Mouse (Mus musculus) neural tube, embryonic 14.5 days (tissue): ENCODE measurements around the gene Asb6. TPM values are rescaled to one million over a fixed set of nuclear protein-coding genes. Genes with fewer than 3 reads are reported as not detected.
A peak's percentile ranks its signal among the peaks of the same experiment; 100 is the strongest.

Experiments
- ATAC-seq: fragments of 200-750 bp; cut with Nextera tagmentation; 2 replicates; pipeline ENCODE4 v1.8.0; 2017; ENCODE audit warnings: low read depth, mild to moderate bottlenecking, moderate TSS enrichment, moderate library complexity
- H3K27ac ChIP-seq: fragments of 300-500 bp; sonication (generic); 2 replicates; pipeline ENCODE4 v1.5.1; 2014; ENCODE audit warnings: low read depth, mild to moderate bottlenecking, control low read depth, low read length, moderate library complexity, mixed read lengths
- H3K27me3 ChIP-seq: fragments of 300-500 bp; sonication (generic); 2 replicates; pipeline ENCODE4 v1.6.1; 2014; ENCODE audit warnings: low read length; ENCODE audit not compliant: control insufficient read depth, insufficient read depth
- H3K36me3 ChIP-seq: fragments of 300-500 bp; sonication (generic); 2 replicates; pipeline ENCODE4 v1.6.1; 2014; ENCODE audit warnings: low read length, mixed read lengths; ENCODE audit not compliant: control insufficient read depth, insufficient read depth
- H3K4me1 ChIP-seq: fragments of 300-500 bp; sonication (generic); 2 replicates; pipeline ENCODE4 v1.6.1; 2014; ENCODE audit warnings: low read length; ENCODE audit not compliant: control insufficient read depth, insufficient read depth
- H3K4me2 ChIP-seq: fragments of 300-500 bp; sonication (generic); 2 replicates; pipeline ENCODE4 v1.6.1; 2014; ENCODE audit warnings: mild to moderate bottlenecking, low read depth, low read length, control low read depth
- H3K4me3 ChIP-seq: fragments of 300-500 bp; sonication (generic); 2 replicates; pipeline ENCODE4 v1.5.1; 2014; ENCODE audit warnings: low read depth, low read length, control low read depth, mixed read lengths
- H3K9ac ChIP-seq: fragments of 300-500 bp; sonication (generic); replicated peaks from 2 replicates; pipeline ENCODE4 v1.6.1; 2014; ENCODE audit warnings: low read depth, mild to moderate bottlenecking, control low read depth, low read length, mixed read lengths
- H3K9me3 ChIP-seq: fragments of 300-500 bp; sonication (generic); 2 replicates; pipeline ENCODE4 v1.6.1; 2016; ENCODE audit warnings: low read length; ENCODE audit not compliant: control insufficient read depth
- WGBS: fragments of 180-500 bp; shearing (Covaris S2); extraction: QIAGEN DNeasy Blood & Tissue Kit; methylation state at CpG from one replicate; pipeline ENCODE4 v1.1.7; 2014; 5-methylcytosine and 5-hydroxymethylcytosine counted together
- polyA plus RNA-seq: library from polyadenylated mRNA; unstranded; fragments of >200 nt; fragmentation: Nextera tagmentation; extraction: Ambion mirVana; gene quantifications from 2 replicates; pipeline ENCODE4 v1.2.1, GENCODE M21; 2014

Gene Asb6
- polyA plus RNA-seq, 1 experiment from 2014 or later = 35.9 TPM

- no peak overlapping the region for H3K4me2 ChIP-seq
- 78% methylated on average over 9 of the region's 9 CpGs for WGBS
- H3K9me3 ChIP-seq = no peaks in the 10 kb centered on the region
- no peak overlapping the region for H3K27ac ChIP-seq
- H3K4me3 ChIP-seq = no peak overlapping the region
- H3K4me1 ChIP-seq = no peaks in the 10 kb centered on the region
- H3K27me3 ChIP-seq = peaks cover 9% of the 10 kb centered on the region
- no peaks in the 10 kb centered on the region for H3K36me3 ChIP-seq
- H3K9ac ChIP-seq = no peak overlapping the region
- ATAC-seq = no peak
These were observed 33.4 kb upstream of the Asb6 start for GRCm38 (mm10) chr2:30863574-30863973.

GRCm38 (mm10) chr2:30862081-30862480 lies 31.9 kb upstream of the Asb6 start:
- no peak overlapping the region for H3K4me3 ChIP-seq
- no peak for ATAC-seq
- no peaks in the 10 kb centered on the region for H3K36me3 ChIP-seq
- peaks cover 9% of the 10 kb centered on the region for H3K27me3 ChIP-seq
- H3K9me3 ChIP-seq = no peaks in the 10 kb centered on the region
- no peak overlapping the region for H3K9ac ChIP-seq
- no peaks in the 10 kb centered on the region for H3K4me1 ChIP-seq
- no peak overlapping the region for H3K4me2 ChIP-seq
- 66% methylated on average over 4 of the region's 4 CpGs for WGBS
- H3K27ac ChIP-seq = no peak overlapping the region

- Histone ChIP-seq H3K4me2 (no peak overlapping the region), H3K9me3 (no peaks in the 10 kb centered on the region), H3K9ac (no peak overlapping the region), H3K27ac (no peak overlapping the region), H3K36me3 (no peaks in the 10 kb centered on the region), H3K4me1 (no peaks in the 10 kb centered on the region), H3K4me3 (no peak overlapping the region), H3K27me3 (peaks cover 5% of the 10 kb centered on the region; the same call in 1 of the 2 replicates)
- WGBS = 79% methylated on average over 5 of the region's 5 CpGs
- ATAC-seq = no peak
These were observed 29.6 kb upstream of the Asb6 start for GRCm38 (mm10) chr2:30859782-30860181.

DNA sequence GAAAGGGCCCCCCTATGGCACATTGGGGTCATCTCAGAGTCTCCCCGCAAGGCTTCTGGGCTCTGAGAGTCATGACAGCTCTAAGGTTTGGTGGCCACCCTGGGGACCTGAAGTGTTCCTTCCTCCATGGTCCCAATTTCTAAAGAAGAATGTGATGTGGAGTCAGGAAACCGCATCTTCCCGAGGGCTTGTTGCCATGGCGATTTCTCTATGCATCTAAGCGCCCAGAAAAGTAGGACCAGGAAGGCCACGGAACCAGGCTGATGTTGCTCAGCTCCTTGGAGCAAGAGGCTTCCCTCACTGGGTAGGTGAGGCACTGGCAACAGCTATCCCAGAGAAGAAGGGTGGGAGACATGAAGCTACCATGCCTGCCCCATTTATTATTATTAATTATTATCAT lies 26.9 kb upstream of the Asb6 start:
- Histone ChIP-seq H3K27ac (no peak overlapping the region), H3K4me1 (0 out of 2 replicates have a peak, but pooled peaks cover 3% of the 10 kb centered on the region), H3K9ac (no peak overlapping the region), H3K27me3 (no peaks in the 10 kb centered on the region), H3K4me3 (no peak overlapping the region), H3K4me2 (no peak overlapping the region), H3K9me3 (no peaks in the 10 kb centered on the region), H3K36me3 (no peaks in the 10 kb centered on the region)
- no peak for ATAC-seq
- 63% methylated on average over 6 of the region's 6 CpGs for WGBS

GRCm38 (mm10) chr2:30852771-30853313 lies 22.7 kb upstream of the Asb6 start:
- no peaks in the 10 kb centered on the region for H3K27me3 ChIP-seq
- no peak overlapping the region for H3K4me2 ChIP-seq
- H3K4me3 ChIP-seq = no peak overlapping the region
- ATAC-seq = no peak
- no peak overlapping the region for H3K27ac ChIP-seq
- H3K36me3 ChIP-seq = no peaks in the 10 kb centered on the region
- no peaks in the 10 kb centered on the region for H3K9me3 ChIP-seq
- H3K4me1 ChIP-seq = 0 out of 2 replicates have a peak, but pooled peaks cover 3% of the 10 kb centered on the region
- WGBS = 31% methylated on average over 20 of the region's 20 CpGs
- H3K9ac ChIP-seq = no peak overlapping the region

DNA sequence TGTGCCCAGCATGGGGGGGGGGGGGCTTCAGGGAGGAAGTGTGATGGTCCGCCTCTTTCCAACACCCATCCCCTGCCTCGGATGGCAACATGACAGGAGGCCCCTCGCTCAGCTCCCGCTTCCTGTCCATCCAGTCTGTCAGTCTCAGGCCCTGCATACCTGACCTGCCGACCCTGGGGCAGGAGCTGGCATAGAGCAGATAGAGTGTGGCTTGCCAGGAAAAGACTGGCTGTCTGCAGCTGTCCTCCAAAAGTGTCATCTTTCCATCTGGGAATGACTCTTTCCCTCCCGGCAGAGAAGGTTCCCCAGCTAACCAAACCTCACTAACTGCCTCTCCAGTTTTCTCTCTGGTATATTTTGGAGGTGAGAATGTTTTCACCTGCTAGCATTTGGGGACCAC lies 20.4 kb upstream of the Asb6 start:
- no peaks in the 10 kb centered on the region for H3K36me3 ChIP-seq
- H3K27ac ChIP-seq = no peak overlapping the region
- peaks cover 11% of the 10 kb centered on the region for H3K27me3 ChIP-seq
- no peak overlapping the region for H3K4me3 ChIP-seq
- 75% methylated on average over 6 of the region's 6 CpGs for WGBS
- no peaks in the 10 kb centered on the region for H3K9me3 ChIP-seq
- H3K4me2 ChIP-seq = no peak overlapping the region
- 0 out of 2 replicates have a peak, but pooled peaks cover 3% of the 10 kb centered on the region for H3K4me1 ChIP-seq
- no peak overlapping the region for H3K9ac ChIP-seq
- no peak for ATAC-seq

DNA sequence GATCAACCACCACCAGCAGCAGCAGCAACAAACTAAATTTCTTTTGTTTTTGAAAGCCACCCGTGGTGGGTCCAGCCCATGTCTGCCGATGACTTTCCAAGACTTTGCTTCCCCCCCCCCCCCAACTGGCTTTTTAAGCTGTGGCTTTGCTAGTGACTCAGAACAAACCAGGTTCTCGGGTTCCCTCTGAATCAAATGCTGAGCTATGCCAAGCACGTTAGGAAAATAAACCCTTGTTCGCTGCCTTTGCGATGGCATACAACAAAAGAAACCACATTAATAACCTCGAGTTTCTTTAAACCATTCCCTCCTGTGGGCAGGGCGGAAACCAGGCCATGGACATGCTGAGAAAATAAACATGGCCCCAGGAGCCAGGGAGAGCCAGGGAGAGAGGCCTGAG lies 18.1 kb upstream of the Asb6 start:
- Histone ChIP-seq H3K27ac (no peak overlapping the region), H3K4me2 (no peak overlapping the region)

GRCm38 (mm10) chr2:30846723-30847122 lies 16.6 kb upstream of the Asb6 start:
- Histone ChIP-seq H3K9ac (no peak overlapping the region), H3K36me3 (no peaks in the 10 kb centered on the region), H3K4me3 (no peak overlapping the region), H3K27me3 (peaks cover 31% of the 10 kb centered on the region), H3K9me3 (no peaks in the 10 kb centered on the region), H3K27ac (no peak overlapping the region), H3K4me2 (no peak overlapping the region), H3K4me1 (peaks cover 3% of the 10 kb centered on the region; the same call in 1 of the 2 replicates)
- ATAC-seq = no peak
- WGBS = 38% methylated on average over 6 of the region's 6 CpGs

More for the DNA sequence above, 18.1 kb upstream of the Asb6 start:
- no peaks in the 10 kb centered on the region for H3K36me3 ChIP-seq
- H3K4me1 ChIP-seq = peaks cover 6% of the 10 kb centered on the region; the same call in 1 of the 2 replicates
- H3K9ac ChIP-seq = no peak overlapping the region
- WGBS = 59% methylated on average over 8 of the region's 8 CpGs
- peaks cover 29% of the 10 kb centered on the region for H3K27me3 ChIP-seq
- H3K9me3 ChIP-seq = no peaks in the 10 kb centered on the region
- no peak overlapping the region for H3K4me3 ChIP-seq
- no peak for ATAC-seq

DNA sequence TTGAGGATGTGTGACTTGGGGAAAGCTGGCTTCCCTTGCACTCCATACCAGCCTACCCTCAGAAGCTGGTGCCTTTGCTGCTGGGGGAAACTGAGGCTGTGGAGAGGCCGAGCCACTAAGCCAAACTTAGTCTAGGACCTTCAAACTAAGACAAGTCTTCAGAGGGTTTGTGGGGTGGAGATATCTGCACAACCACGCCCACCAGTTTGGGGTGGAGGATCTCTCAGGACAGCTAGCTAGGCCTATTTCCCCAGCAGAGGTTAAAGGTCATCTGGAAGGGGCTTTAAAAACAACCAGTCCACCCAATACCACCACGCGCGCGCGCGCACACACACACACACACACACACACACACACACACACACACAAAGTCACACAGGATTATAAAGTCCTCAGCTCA lies 16.1 kb upstream of the Asb6 start:
- WGBS = 81% methylated on average over 8 of the region's 8 CpGs

More for the DNA sequence above, 16.1 kb upstream of the Asb6 start:
- no peak for ATAC-seq
- H3K9me3 ChIP-seq = no peaks in the 10 kb centered on the region
- no peak overlapping the region for H3K9ac ChIP-seq
- H3K36me3 ChIP-seq = no peaks in the 10 kb centered on the region
- H3K27me3 ChIP-seq = peaks cover 31% of the 10 kb centered on the region
- no peak overlapping the region for H3K4me3 ChIP-seq
- H3K4me2 ChIP-seq = 0 out of 2 replicates have a peak overlapping the region, but pooled peaks have one; percentile 62
- no peak overlapping the region for H3K27ac ChIP-seq
- peaks cover 3% of the 10 kb centered on the region; the same call in 1 of the 2 replicates for H3K4me1 ChIP-seq
